Mouse (Mus musculus): Measurements from ENCODE around the gene Ppp1r11.

The Ppp1r11 gene

DNA sequence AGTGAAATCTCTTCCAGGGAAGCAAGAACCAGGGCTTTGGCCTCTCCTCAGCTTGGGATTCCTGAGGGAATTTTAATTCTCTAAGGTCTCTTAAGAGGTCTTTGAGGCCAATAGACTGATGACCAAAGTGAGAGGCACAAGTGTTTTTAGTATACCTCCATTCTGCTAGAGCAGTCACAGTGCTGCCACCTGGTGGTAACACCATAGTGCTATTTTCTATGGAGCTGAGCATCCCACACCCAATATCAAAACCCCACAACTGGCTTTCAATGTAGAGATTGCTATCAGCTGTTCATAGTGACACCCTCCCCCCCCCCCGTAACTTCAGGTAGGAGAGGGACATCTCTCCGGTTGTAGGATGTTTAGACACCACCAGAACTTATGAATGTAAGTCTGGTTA, 37.4 kb downstream of the Ppp1r11 start:
- DNase-seq, result peak; percentile 87 to 93

DNA sequence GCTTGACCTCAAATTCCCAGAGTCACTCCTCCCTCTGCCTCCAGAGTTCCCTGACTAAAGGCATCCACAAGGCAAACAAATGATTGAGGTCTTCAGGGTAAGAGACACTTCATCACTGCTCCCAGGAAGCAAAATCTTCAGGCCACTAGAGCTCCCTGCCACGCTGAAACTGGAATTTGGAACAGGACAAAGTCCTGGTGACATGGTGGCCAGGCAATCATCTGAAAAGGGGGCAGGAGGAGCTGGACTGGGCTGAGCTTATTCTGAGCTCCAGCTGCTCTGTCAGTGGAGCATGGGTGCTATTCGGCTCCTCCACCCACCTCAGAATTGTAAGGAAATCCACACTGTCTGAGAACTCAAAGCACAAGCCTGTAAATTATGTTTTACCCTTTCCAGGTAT, 39.5 kb downstream of the Ppp1r11 start:
- no peak for DNase-seq

DNA sequence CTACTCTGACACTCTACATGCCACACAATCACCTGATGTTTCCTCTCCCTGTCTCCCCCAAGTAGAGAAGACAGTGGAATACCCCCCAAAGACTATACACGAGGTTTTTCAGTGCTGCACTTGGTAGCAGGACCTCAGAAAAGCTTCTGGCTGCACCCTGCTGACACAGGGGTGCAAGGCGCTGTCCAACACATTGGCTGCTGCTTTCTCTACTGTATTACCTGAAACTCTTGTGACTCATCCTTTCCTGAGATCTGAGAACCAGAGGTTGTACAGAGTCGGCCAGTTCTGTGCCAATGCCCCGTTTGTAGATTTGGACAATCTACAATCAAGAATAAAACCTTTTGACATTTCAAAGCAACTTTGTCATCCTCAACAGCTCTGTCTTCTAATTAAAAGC, 41.7 kb downstream of the Ppp1r11 start:
- no peak for DNase-seq

DNA sequence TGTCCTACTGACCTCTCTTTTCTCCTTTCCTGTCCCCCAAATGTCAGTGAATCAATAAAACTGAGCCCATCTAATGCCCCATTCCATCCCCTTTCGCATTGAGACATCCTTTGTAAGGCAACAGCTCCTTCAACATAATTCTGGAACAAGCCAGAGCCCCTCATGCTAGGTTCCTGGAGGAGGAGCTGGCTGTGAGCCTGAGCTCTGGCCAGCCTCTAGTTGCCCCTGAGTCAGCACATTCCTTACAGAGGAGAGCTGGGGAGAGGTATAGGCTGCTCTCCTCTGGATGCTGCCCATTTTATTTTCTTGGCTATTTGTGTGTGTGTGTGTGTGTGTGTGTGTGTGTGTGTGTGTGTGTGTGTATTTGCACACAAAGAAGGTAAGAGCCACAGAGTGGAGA, 43.3 kb downstream of the Ppp1r11 start:
- no peak for DNase-seq

- DNase-seq, result no peak
Observed at GRCm38 (mm10) chr17:36903651-36904050, 47.9 kb downstream of the Ppp1r11 start.

GRCm38 (mm10) chr17:36900691-36901090, 50.9 kb downstream of the Ppp1r11 start:
- no peak for DNase-seq

GRCm38 (mm10) chr17:36900001-36900400, 51.5 kb downstream of the Ppp1r11 start:
- no peak for DNase-seq

DNA sequence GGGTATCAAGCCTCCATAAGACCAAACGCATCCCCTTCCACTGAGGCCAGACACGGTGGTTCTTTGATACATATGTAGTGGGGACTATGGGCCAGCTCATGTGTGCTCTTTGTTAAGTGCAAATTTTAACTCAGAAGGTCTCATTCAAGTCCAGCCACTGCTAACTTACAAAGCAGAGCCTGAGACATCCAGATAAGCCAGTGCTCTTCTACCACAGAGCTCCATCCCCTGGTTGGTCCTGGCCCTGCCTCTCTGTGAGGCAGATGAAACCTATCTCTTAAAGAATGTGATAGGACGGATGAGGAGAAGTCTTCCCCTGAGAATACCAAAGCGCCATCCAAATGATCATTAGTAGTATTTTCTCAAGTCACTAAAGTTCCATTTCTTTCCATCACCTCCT, 52.2 kb downstream of the Ppp1r11 start:
- DNase-seq, result no peak

All from cerebellum, postnatal 14 days (tissue).